Mouse (Mus musculus): ENCODE data around the gene Nop53. TPM values are rescaled to one million over a fixed set of nuclear protein-coding genes. Genes with fewer than 3 reads are reported as not detected.

Gene Nop53
- polyA plus RNA-seq, 1 experiment from 2014 or later, result 139 TPM

DNA sequence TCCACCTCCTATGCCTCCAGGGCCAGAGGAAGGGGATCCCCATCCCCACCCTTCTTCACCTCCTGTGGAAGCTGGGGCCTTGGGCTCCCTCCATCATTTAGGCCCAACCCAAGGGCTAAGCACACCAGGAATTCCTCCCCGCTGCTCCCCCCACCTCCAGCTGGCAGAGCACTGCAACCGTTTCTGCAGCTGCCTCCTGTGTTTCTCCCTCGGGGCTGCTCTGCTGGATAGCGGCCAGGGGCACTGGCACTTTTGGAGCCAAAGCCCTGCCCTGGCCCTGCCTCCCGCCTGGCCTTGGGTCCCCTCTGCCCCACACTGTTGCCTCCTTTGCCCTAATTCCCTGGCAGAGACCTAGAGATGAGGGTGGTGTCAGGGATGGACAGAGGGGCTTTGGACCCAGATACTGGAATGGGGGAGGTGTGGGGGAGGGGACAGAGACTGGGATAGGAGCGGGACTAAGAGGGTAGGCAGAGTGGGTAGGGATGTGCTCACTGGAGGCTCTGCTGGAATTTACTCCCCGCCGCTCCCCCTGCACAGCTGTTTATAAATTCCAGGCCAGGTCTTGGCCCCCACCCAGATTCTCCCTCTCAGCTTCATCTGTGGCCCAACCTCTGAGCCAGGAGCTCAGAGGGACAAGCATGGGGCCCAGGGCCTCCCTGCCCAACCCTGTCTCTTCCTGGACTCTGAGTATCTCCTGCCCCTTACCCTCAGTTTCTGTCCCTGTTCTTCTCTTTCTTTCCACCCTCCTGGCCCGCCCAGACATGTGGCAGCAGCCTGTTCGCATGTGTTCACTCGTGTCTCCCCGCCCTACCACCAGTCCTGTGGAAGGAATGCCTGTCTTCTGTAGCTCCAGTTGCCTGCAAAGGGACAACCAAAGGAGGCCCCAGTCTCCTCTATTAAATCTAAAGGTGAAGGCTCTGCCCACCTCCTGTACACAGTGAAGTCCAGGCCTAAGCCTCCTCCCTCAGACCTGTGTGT is 16.7 kb upstream of the Nop53 start:
- peak; percentile 70 for DNase-seq (ENCODE audit: low spot score)
- 20% methylated on average over 12 of the region's 12 CpGs for WGBS

DNA sequence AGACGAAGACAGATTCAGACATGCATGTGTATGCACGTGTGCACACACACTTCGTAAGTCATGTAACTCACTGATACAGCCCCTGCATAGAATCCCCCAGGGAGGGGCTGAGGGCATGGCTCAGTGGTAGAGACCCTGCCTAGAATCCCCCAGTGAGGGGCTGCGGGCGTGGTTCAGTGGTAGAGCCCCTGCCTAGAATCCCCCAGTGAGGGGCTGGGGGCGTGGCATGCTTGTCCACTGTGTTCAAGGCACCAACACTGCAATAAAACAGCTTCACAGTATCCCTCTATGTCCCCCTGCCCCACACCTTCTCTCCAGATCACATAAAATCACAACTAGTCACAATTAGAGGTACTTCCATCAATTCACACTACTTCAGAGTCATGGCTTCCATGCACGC is 15.9 kb upstream of the Nop53 start:
- peaks cover 6% of the 10 kb centered on the region for H3K36me3 ChIP-seq (ENCODE audit: control insufficient read depth, insufficient read depth, low read length)
- WGBS, result 66% methylated on average over 7 of the region's 7 CpGs
- no peak for DNase-seq (ENCODE audit: low spot score)

More for the DNA sequence above, 16.7 kb upstream of the Nop53 start:
- peak overlapping the region; percentile 3; the same call in 1 of the 2 replicates for H3K4me3 ChIP-seq (ENCODE audit: low read depth, low read length)
- TF ChIP-seq CTCF (IDR thresholded peaks at IDR 0.05; ENCODE audit: low read depth) (0 out of 2 replicates have a peak, but pooled peaks have one; percentile 6), EP300 (optimal IDR thresholded peaks at IDR 0.05) (peak; percentile 85)
- peak; percentile 74 for ATAC-seq (ENCODE audit: low FRiP score, low TSS enrichment)
- H3K27me3 ChIP-seq (ENCODE audit: control insufficient read depth, insufficient read depth, low read length), result no peaks in the 10 kb centered on the region
- H3K4me1 ChIP-seq (replicated peaks; ENCODE audit: control insufficient read depth, insufficient read depth), result peaks cover 4% of the 10 kb centered on the region
- peak overlapping the region; percentile 23; the same call in 1 of the 2 replicates for H3K9ac ChIP-seq (ENCODE audit: low read length)
- H3K27ac ChIP-seq (replicated peaks), result peak overlapping the region; percentile 90
- H3K36me3 ChIP-seq (ENCODE audit: control insufficient read depth, insufficient read depth, low read length), result peaks cover 4% of the 10 kb centered on the region
- H3K4me2 ChIP-seq (replicated peaks; ENCODE audit: low read depth), result peak overlapping the region; percentile 28
- H3K9me3 ChIP-seq (ENCODE audit: control insufficient read depth, low read length), result no peaks in the 10 kb centered on the region

GRCm38 (mm10) chr7:15961239-15961638 is 15.4 kb upstream of the Nop53 start:
- no peak overlapping the region for H3K9ac ChIP-seq (ENCODE audit: low read length)
- no peak for TF ChIP-seq EP300 (optimal IDR thresholded peaks at IDR 0.05)
- no peak for TF ChIP-seq CTCF (IDR thresholded peaks at IDR 0.05; ENCODE audit: low read depth)
- WGBS, result 34% methylated on average over 4 of the region's 4 CpGs
- H3K4me3 ChIP-seq (ENCODE audit: low read depth, low read length), result no peak overlapping the region
- DNase-seq (ENCODE audit: low spot score), result no peak
- peak overlapping the region; percentile 90 for H3K27ac ChIP-seq (replicated peaks)
- H3K4me2 ChIP-seq (replicated peaks; ENCODE audit: low read depth), result no peak overlapping the region
- H3K27me3 ChIP-seq (ENCODE audit: control insufficient read depth, insufficient read depth, low read length), result no peaks in the 10 kb centered on the region
- no peaks in the 10 kb centered on the region for H3K9me3 ChIP-seq (ENCODE audit: control insufficient read depth, low read length)
- ATAC-seq (ENCODE audit: low FRiP score, low TSS enrichment), result no peak
- H3K4me1 ChIP-seq (replicated peaks; ENCODE audit: control insufficient read depth, insufficient read depth), result peaks cover 4% of the 10 kb centered on the region
- H3K36me3 ChIP-seq (ENCODE audit: control insufficient read depth, insufficient read depth, low read length), result peaks cover 6% of the 10 kb centered on the region

More for the DNA sequence above, 15.9 kb upstream of the Nop53 start:
- Histone ChIP-seq H3K27me3 (ENCODE audit: control insufficient read depth, insufficient read depth, low read length) (no peaks in the 10 kb centered on the region), H3K4me3 (ENCODE audit: low read depth, low read length) (no peak overlapping the region), H3K9ac (ENCODE audit: low read length) (peak overlapping the region; percentile 18; the same call in 1 of the 2 replicates), H3K9me3 (ENCODE audit: control insufficient read depth, low read length) (no peaks in the 10 kb centered on the region), H3K4me2 (replicated peaks; ENCODE audit: low read depth) (no peak overlapping the region; the same call in 1 of the 2 replicates), H3K4me1 (replicated peaks; ENCODE audit: control insufficient read depth, insufficient read depth) (peaks cover 4% of the 10 kb centered on the region), H3K27ac (replicated peaks) (peak overlapping the region; percentile 90)
- no peak for ATAC-seq (ENCODE audit: low FRiP score, low TSS enrichment)
- no peak for TF ChIP-seq EP300 (optimal IDR thresholded peaks at IDR 0.05)
- TF ChIP-seq CTCF (IDR thresholded peaks at IDR 0.05; ENCODE audit: low read depth), result no peak

GRCm38 (mm10) chr7:15960691-15961090 is 14.8 kb upstream of the Nop53 start:
- H3K4me2 ChIP-seq (replicated peaks; ENCODE audit: low read depth), result no peak overlapping the region
- H3K27ac ChIP-seq (replicated peaks), result peak overlapping the region; percentile 90; the same call in 1 of the 2 replicates
- H3K4me1 ChIP-seq (replicated peaks; ENCODE audit: control insufficient read depth, insufficient read depth), result peaks cover 4% of the 10 kb centered on the region
- TF ChIP-seq CTCF (IDR thresholded peaks at IDR 0.05; ENCODE audit: low read depth) (no peak), EP300 (optimal IDR thresholded peaks at IDR 0.05) (no peak)
- WGBS, result 34% methylated on average over 4 of the region's 4 CpGs
- DNase-seq (ENCODE audit: low spot score), result no peak
- peaks cover 6% of the 10 kb centered on the region for H3K36me3 ChIP-seq (ENCODE audit: control insufficient read depth, insufficient read depth, low read length)
- no peak for ATAC-seq (ENCODE audit: low FRiP score, low TSS enrichment)
- H3K9me3 ChIP-seq (ENCODE audit: control insufficient read depth, low read length), result no peaks in the 10 kb centered on the region
- H3K9ac ChIP-seq (ENCODE audit: low read length), result no peak overlapping the region
- no peak overlapping the region for H3K4me3 ChIP-seq (ENCODE audit: low read depth, low read length)
- H3K27me3 ChIP-seq (ENCODE audit: control insufficient read depth, insufficient read depth, low read length), result no peaks in the 10 kb centered on the region

DNA sequence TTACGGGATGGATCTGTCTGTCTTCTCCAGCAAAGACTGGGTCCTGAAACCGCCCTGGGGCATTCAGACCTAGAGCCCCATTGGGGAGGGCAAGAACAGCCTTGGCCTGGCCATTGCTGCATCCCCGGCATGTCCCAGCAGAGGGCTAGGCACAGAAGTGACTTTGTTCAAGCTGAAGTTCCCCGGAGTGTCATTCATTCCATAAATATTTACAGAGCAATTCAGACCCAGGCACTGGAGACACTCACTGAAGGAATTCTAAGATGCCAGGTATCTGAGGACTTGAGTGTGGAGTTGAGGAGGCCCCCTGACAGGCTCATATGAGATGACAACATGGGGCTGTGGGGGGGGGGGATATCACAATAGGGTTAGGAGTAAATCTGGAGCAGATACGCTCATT is 10.3 kb upstream of the Nop53 start:
- Histone ChIP-seq H3K4me3 (ENCODE audit: low read depth, low read length) (no peak overlapping the region), H3K4me1 (replicated peaks; ENCODE audit: control insufficient read depth, insufficient read depth) (peaks cover 2% of the 10 kb centered on the region; the same call in 1 of the 2 replicates), H3K36me3 (ENCODE audit: control insufficient read depth, insufficient read depth, low read length) (peaks cover 13% of the 10 kb centered on the region), H3K27ac (replicated peaks) (peak overlapping the region; percentile 41), H3K9ac (ENCODE audit: low read length) (0 out of 2 replicates have a peak overlapping the region, but pooled peaks have one; percentile 27), H3K4me2 (replicated peaks; ENCODE audit: low read depth) (no peak overlapping the region), H3K27me3 (ENCODE audit: control insufficient read depth, insufficient read depth, low read length) (no peaks in the 10 kb centered on the region), H3K9me3 (ENCODE audit: control insufficient read depth, low read length) (no peaks in the 10 kb centered on the region)
- WGBS, result 52% methylated on average over 5 of the region's 5 CpGs
- DNase-seq (ENCODE audit: low spot score) (no peak), ATAC-seq (ENCODE audit: low FRiP score, low TSS enrichment) (no peak)
- peak; percentile 31; the same call in 1 of the 2 replicates for TF ChIP-seq CTCF (IDR thresholded peaks at IDR 0.05; ENCODE audit: low read depth)
- no peak for TF ChIP-seq EP300 (optimal IDR thresholded peaks at IDR 0.05)
